Mouse (Mus musculus) heart, postnatal 10 days (tissue): ENCODE results near the gene Sri. TPM values are rescaled to one million over a fixed set of nuclear protein-coding genes. Genes with fewer than 3 reads are reported as not detected.
"Not testable (repeated sequence)": the region's sequence is repeated elsewhere in the genome, so short reads cannot be mapped to it uniquely, and the experiment has no call there.

Experiments
- DNase-seq, 2 experiments: peaks; one replicate each; pipeline ENCODE4 v3.0.0; 2021
- intact Hi-C: fragments of 180-260 bp; cut with DNase I; formaldehyde crosslinking; loops from one replicate; pipeline ENCODE4 v1.15.1; 2025
- total RNA-seq, 2 experiments: library from RNA; stranded (reverse); gene quantifications; 2 replicates each; pipeline ENCODE4 v1.2.3; 2021

The Sri gene
- 100 to 1,000 TPM; 147 to 160 TPM for total RNA-seq

- intact Hi-C loops, result no loop called here
- no peak for DNase-seq
Observed at GRCm38 (mm10) chr5:8045855-8046254, at the start of gene Sri. Gene Sri, plus strand, starts transcription at chr5:8046078.

DNA sequence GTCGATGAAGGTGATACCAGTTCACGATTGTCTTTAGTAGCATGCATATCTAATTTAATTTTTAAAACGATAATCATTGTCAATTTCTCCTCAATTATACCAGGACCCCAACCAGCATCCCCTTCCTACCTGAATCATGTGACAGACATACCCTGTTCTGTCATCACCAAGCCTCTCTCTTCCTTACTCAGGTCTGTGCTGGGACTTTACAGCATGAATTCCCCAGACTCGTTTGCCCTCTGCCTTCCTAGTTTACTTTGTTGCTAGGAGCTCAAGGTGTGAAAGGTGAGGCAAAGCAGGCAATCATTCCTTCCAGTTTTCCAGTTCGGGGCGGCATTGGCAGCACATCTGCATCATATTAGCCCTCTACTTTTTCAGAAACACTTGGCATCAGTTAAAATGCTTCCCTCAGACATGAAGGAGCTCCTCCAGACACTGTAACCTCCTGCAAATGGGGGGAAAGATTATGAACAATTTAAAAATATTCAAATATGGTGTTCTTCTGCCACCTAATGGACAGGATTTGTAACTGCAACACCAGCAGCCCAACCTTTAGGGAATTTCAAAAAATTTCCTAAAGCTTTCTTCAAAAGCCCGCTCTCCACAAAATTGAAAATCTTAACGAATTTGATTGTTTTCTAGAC, 49.4 kb upstream of the Sri start:
- DNase-seq, result peak in 1 of 2 experiments; percentile 20
- intact Hi-C loops, result no loop called here

- no peak for DNase-seq
- intact Hi-C loops, result no loop called here
Observed at GRCm38 (mm10) chr5:7997086-7997485, 48.8 kb upstream of the Sri start.

- intact Hi-C loops, result no loop called here
- DNase-seq, result no peak
Observed at GRCm38 (mm10) chr5:8000466-8000865, 45.4 kb upstream of the Sri start.

- DNase-seq, result no peak
- intact Hi-C loops, result no loop called here
Observed at GRCm38 (mm10) chr5:8002827-8003226, 43.1 kb upstream of the Sri start.

- intact Hi-C loops, result no loop called here
- DNase-seq, result no peak
Observed at GRCm38 (mm10) chr5:8013276-8013675, 32.6 kb upstream of the Sri start.

- intact Hi-C loops, DNase-seq: not testable (repeated sequence)
Observed at GRCm38 (mm10) chr5:8034596-8034995, 11.3 kb upstream of the Sri start.

- intact Hi-C loops, result loop anchor here (10.0 kb wide), 2 partner anchors 941 to 1101 kb away; partner anchors contain the start of gene Crot
- peak; percentile 48 to 53 for DNase-seq
Observed at GRCm38 (mm10) chr5:8053827-8054226, 7.9 kb downstream of the Sri start.

- intact Hi-C loops, result loop anchor here (10.0 kb wide), 2 partner anchors 939 to 1099 kb away; partner anchors contain the start of gene Crot
- DNase-seq, result peak in 1 of 2 experiments; percentile 39
Observed at GRCm38 (mm10) chr5:8055721-8056129, 9.8 kb downstream of the Sri start.

DNA sequence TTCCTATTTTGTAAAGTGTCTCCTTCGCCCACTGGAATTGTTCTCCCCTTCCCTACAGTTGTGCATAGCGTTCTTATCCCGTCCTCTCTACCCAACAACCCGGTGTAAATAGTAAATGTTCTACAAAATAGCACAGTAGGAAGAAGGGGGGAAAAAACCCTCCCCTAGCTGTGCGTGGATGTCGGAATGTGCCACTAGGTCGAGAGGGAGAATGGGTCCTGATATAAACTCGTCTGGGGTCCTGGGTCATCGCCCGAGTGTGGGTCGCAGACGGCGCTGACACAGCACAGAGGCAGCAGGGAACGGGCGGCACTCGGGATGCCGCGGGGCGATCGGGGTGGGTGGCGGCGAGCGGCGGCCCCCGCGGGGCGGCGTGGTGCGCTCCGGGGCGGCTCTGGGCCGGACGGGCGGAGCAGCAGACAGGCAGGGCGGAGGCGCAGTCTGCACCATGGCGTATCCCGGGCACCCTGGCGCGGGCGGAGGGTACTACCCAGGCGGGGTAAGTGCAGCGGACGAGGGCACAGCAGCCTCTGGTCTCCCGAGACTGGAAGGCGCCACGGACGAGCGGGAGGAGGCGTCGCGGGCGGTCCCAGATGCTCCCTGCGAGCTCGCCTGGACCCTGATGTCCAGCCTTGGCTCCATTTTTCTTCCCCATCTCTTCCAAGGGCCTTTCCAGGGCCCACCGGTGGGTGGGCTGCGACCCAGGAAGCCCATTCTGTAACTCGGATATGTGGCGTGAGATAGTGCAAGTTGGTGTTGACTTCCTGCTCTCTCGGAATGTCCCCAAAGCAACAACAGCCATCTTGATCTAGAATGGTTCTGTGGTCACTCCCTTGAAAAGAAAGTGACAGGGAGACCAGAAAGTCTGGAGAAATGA, 10.5 kb downstream of the Sri start:
- DNase-seq, result peak; percentile 88 to 89
- intact Hi-C loops, result loop anchor here (10.0 kb wide), 2 partner anchors 938 to 1098 kb away; partner anchors contain the start of gene Crot

GRCm38 (mm10) chr5:8057018-8057323, 11.1 kb downstream of the Sri start:
- DNase-seq, result no peak
- intact Hi-C loops, result loop anchor here (10.0 kb wide), 2 partner anchors 938 to 1098 kb away; partner anchors contain the start of gene Crot

GRCm38 (mm10) chr5:8058056-8058455, 12.2 kb downstream of the Sri start:
- intact Hi-C loops, result loop anchor here (10.0 kb wide), 2 partner anchors 937 to 1097 kb away; partner anchors contain the start of gene Crot

DNA sequence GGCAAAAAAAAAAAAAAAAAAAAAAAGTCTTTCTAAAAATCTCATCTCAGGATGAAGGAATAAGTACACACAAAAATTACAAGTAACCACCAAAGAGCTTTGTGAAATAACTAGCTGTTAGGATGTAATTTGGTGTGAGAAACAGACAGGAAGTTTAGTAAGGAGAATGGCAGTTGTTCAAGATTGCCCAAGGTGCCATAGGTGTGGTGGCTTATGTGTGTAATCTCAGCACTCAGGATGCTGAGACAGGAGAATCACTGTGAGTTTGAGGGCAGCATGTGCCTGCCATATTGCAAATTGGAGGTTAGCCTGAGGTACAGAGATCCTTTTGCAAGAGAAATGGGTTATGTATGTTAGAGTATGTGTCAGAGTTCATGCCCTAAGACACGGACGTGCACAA, 16.6 kb downstream of the Sri start:
- DNase-seq, result no peak
- intact Hi-C loops, result loop anchor here (5.0 kb wide), 1 partner anchor 300 kb away; no protein-coding TSS in a partner anchor

More at GRCm38 (mm10) chr5:8058056-8058455, 12.2 kb downstream of the Sri start:
- peak; percentile 37 to 48 for DNase-seq

DNA sequence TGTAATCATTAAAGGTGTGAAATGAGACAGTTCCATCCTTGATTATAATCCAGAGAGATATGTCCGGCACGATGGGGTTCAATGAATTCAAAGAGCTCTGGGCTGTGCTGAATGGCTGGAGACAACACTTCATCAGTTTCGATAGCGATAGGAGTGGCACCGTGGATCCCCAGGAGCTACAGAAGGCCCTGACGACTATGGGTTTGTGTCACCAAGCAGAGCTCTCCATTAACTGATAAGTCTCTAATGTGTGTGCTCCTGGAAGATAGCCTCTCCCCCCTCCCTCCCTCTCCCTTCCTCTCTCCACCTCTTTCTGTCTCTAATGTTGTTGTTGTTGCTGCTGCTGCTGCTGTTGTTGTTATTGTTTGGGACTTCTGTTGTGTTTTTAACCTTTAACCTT, 17.3 kb downstream of the Sri start:
- intact Hi-C loops, result loop anchor here (5.0 kb wide), 1 partner anchor 299 kb away; no protein-coding TSS in a partner anchor
- DNase-seq, result no peak

DNA sequence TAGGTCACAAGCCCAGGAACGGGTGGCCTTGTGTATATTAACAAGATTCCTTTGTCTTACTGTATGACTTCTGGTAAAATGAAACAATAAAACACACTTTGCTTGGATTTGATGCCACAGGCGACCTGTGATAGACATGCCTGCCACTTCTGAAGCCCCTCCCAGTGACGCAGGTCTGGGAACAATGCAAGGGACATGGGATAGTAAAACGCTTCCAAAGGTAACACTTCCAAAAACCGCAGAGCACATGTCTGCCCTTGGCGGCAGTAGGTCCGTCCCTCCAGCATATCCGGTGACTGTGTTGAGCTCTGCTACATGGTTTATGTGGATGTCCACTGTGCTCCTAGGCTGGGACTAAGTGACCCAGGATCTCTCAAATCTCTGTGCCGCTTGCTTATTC, 27.5 kb downstream of the Sri start:
- DNase-seq, result no peak
- intact Hi-C loops, result no loop called here

- DNase-seq, result no peak
- intact Hi-C loops, result no loop called here
Observed at GRCm38 (mm10) chr5:8073901-8074561, 28.2 kb downstream of the Sri start.

DNA sequence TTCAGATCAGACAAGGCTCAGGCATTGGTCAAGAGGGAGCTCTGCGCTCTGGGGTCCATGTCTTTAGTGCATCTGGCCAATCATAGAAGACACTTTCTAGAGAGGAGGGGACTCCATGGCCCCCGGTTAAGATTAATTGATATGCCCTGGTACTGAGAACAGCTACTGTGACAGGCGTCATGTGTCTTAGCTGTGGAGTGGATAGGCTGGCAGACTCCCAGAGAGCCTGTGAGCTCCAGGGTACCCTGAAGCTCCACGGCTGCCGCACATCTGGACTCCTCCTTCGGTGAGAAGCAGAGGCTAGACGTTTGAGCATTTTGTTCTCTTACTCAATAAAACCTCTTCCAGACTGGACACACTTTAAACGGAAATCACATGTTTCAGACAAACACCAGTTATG, 31.6 kb downstream of the Sri start:
- DNase-seq, result no peak
- intact Hi-C loops, result no loop called here

DNA sequence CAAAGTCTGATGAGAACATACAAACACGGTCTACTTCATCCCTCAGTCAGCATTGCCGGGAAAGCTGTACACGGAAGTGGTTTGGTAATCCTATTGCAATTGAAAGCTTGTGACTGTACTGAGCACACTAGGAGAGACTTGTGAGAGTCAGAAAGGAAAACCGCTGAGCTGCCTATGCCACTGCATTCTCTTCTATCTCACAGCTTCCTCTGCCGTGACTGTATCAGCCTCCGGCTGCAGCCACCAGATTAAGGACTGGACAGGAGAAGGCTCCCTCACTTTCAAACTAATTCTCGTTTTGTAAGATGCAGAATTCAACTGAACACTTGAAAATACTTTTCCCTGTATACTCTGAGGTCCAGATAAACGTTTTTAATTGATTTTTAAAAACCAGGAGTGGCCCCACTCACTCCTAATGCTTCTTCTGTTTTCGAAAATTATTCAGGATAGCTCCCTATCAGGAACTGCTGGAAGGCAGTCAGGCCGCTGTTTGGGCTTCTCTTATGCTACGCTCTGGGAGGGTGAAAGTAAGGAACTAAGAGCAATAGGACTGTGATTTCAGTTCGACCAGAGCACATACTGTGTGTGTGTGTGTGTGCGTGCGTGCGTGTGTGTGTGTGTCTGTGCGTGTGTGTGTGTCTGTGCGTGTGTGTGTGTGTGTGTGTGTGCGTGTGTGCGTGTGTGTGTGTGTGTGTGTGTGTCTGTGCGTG, 37.1 kb downstream of the Sri start:
- no peak for DNase-seq
- intact Hi-C loops, result no loop called here

- no peak for DNase-seq
- intact Hi-C loops, result no loop called here
Observed at GRCm38 (mm10) chr5:8085661-8086060, 39.8 kb downstream of the Sri start.

GRCm38 (mm10) chr5:8088147-8088546, 42.3 kb downstream of the Sri start:
- no peak for DNase-seq
- intact Hi-C loops, result no loop called here
